Mouse (Mus musculus) lung, postnatal 36 days (tissue): ENCODE measurements around the gene Gm21876.
"Not testable (repeated sequence)": the region's sequence is repeated elsewhere in the genome, so short reads cannot be mapped to it uniquely, and the experiment has no call there.

Source experiments
- DNase-seq: peaks from one replicate; pipeline ENCODE4 v3.0.0; 2022; ENCODE audit warnings: mixed read lengths

Gene Gm21876

DNA sequence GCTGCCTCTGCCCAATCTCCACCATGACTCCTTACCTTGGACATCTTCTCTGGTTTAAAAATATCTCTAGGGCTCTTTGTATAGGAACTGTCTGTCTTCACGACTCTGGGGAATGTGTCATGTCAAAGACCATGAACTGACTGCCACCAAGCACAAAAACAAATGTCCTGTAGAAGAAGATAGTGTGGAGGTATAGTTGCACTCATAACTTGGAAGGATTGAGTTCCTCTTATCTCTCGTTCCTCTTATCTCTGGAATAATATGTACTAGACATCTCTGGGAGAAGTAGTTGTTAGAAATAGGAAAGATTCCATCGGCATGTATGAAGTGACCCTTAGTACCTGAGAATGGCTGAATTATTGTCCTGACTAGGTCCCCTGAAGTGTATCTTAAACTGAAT lies at the start of gene Gm21876:
Gm21876 (minus strand) TSS at position 101 of the 400 bp plus-strand sequence.
- DNase-seq, result no peak

DNA sequence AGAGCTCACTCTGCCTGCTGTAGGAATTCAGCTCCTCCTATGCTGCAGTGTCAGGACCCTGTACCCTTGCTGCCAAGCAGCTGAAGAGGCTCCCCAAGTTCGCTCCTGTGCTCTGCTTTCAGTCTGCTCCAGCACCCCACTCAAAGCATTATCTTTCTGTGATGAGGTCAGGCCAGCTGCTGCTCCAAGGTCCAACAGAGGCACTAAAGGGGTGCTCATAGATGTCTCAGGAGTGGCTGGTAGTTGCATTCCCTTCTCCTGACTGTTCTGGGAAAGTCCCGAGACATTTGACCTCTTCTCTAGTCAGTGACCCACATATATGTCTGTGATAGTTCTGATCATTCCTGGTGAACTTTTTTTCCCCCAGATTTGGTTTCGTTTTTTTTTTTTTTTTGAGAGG lies 45.0 kb upstream of the Gm21876 start:
- DNase-seq, result no peak

GRCm38 (mm10) chrX:21146675-21147074 lies 28.8 kb downstream of the Gm21876 start:
- not testable (repeated sequence) for DNase-seq
